Mouse (Mus musculus) limb, embryonic 13.5 days (tissue): ENCODE measurements around the gene Nckap5. TPM values are rescaled to one million over a fixed set of nuclear protein-coding genes. Genes with fewer than 3 reads are reported as not detected.
"Not testable (repeated sequence)": the region's sequence is repeated elsewhere in the genome, so short reads cannot be mapped to it uniquely, and the experiment has no call there.

Experiments used
- ATAC-seq: fragments of 200-750 bp; cut with Nextera tagmentation; 2 replicates; pipeline ENCODE4 v1.8.0; 2017; ENCODE audit warnings: low read depth, moderate number of reproducible peaks, moderate TSS enrichment; ENCODE audit not compliant: low FRiP score
- H3K27ac ChIP-seq: fragments of 300-500 bp; sonication (generic); 2 replicates; pipeline ENCODE4 v1.5.1; 2015; ENCODE audit warnings: inconsistent platforms, mild to moderate bottlenecking, moderate library complexity
- H3K27me3 ChIP-seq: fragments of 300-500 bp; sonication (generic); 2 replicates; pipeline ENCODE4 v1.6.1; 2015; ENCODE audit warnings: mild to moderate bottlenecking, inconsistent platforms
- H3K36me3 ChIP-seq: fragments of 300-500 bp; sonication (generic); 2 replicates; pipeline ENCODE4 v1.6.1; 2015; ENCODE audit warnings: inconsistent platforms, mild to moderate bottlenecking, moderate library complexity
- H3K4me1 ChIP-seq: fragments of 300-500 bp; sonication (generic); 2 replicates; pipeline ENCODE4 v1.6.1; 2015; ENCODE audit warnings: inconsistent platforms
- H3K4me2 ChIP-seq: fragments of 300-500 bp; sonication (generic); replicated peaks from 2 replicates; pipeline ENCODE4 v1.6.1; 2015; ENCODE audit warnings: inconsistent platforms, mild to moderate bottlenecking, moderate library complexity
- H3K4me3 ChIP-seq: fragments of 300-500 bp; sonication (generic); 2 replicates; pipeline ENCODE4 v1.5.1; 2015; ENCODE audit warnings: moderate library complexity, mild to moderate bottlenecking, inconsistent platforms
- H3K9ac ChIP-seq: fragments of 300-500 bp; sonication (generic); 2 replicates; pipeline ENCODE4 v1.6.1; 2015; ENCODE audit warnings: mild to moderate bottlenecking, inconsistent platforms
- H3K9me3 ChIP-seq: fragments of 300-500 bp; sonication (generic); 2 replicates; pipeline ENCODE4 v1.6.1; 2016; ENCODE audit warnings: inconsistent platforms
- WGBS: fragments of 180-500 bp; shearing (Covaris S2); methylation state at CpG from one replicate; pipeline ENCODE4 v1.1.7; 2015; 5-methylcytosine and 5-hydroxymethylcytosine counted together
- polyA plus RNA-seq: library from polyadenylated mRNA; unstranded; fragments of >200 nt; fragmentation: Nextera tagmentation; extraction: Ambion mirVana; gene quantifications from 2 replicates; pipeline ENCODE4 v1.2.1, GENCODE M21; 2015

Gene Nckap5
- polyA plus RNA-seq, 1 experiment from 2014 or later, result 13.5 TPM

DNA sequence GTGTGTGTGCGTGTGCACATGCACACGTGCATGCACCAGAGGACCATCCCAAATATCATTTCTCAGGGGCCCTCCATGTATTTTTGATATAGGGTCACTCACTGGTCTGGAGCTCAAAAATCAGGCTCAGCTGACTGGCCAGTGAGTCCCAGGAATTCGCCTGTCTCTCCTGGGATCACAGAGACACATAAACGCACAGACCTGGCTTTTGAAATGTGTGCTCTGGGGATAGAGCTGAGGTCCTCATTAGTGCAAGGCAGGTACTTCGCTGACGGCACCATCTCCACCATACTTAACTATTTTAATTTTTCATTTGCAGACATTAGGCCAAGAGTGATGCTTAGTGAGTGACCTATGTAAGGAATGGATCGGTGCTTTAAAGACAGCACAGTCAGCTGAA lies 743.4 kb downstream of the Nckap5 start:
- Histone ChIP-seq H3K27ac (no peak overlapping the region), H3K4me3 (no peak overlapping the region), H3K36me3 (0 out of 2 replicates have a peak, but pooled peaks cover 3% of the 10 kb centered on the region), H3K9ac (no peak overlapping the region), H3K27me3 (no peaks in the 10 kb centered on the region), H3K4me2 (no peak overlapping the region), H3K4me1 (no peaks in the 10 kb centered on the region), H3K9me3 (no peaks in the 10 kb centered on the region)
- no peak for ATAC-seq
- WGBS, result 85% methylated on average over 7 of the region's 7 CpGs

GRCm38 (mm10) chr1:126076312-126076711 lies 754.3 kb downstream of the Nckap5 start:
- Histone ChIP-seq H3K4me1 (peaks cover 4% of the 10 kb centered on the region; the same call in 1 of the 2 replicates), H3K4me2 (no peak overlapping the region), H3K9ac (no peak overlapping the region), H3K27me3 (no peaks in the 10 kb centered on the region), H3K4me3 (no peak overlapping the region), H3K27ac (no peak overlapping the region), H3K9me3 (no peaks in the 10 kb centered on the region), H3K36me3 (no peaks in the 10 kb centered on the region)
- no peak for ATAC-seq
- 53% methylated on average over 4 of the region's 4 CpGs for WGBS

DNA sequence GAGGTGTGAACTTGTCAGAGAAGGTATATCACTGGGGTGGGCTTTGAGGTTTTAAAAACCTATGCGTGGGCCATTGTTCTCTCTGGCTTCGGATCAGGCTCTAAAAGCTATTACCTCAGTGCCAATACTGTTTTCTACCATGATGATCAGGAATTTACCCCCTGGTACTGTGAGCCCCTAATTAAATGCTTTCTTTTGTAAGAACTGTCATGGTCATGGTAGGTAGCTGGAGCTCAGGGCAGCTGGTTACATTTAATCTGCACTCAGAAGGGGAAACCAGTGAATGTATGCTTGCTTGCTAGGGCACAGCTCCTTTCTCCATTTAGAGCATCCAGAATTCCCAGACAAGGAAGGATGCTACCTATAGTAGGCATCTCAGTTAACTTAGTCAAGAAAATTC lies 759.7 kb downstream of the Nckap5 start:
- no peak for ATAC-seq
- Histone ChIP-seq H3K9me3 (no peaks in the 10 kb centered on the region), H3K27ac (no peak overlapping the region), H3K4me1 (no peaks in the 10 kb centered on the region), H3K27me3 (no peaks in the 10 kb centered on the region), H3K36me3 (no peaks in the 10 kb centered on the region), H3K9ac (no peak overlapping the region), H3K4me3 (no peak overlapping the region), H3K4me2 (no peak overlapping the region)
- WGBS, result 75% methylated on average over 2 of the region's 2 CpGs

- no peak overlapping the region for H3K4me3 ChIP-seq
- H3K27ac ChIP-seq, result no peak overlapping the region
- WGBS, result 62% methylated on average over 3 of the region's 3 CpGs
- no peak overlapping the region for H3K9ac ChIP-seq
- no peak overlapping the region for H3K4me2 ChIP-seq
- peaks cover 11% of the 10 kb centered on the region for H3K4me1 ChIP-seq
- H3K27me3 ChIP-seq, result peaks cover 5% of the 10 kb centered on the region; the same call in 1 of the 2 replicates
- ATAC-seq, result no peak
- H3K9me3 ChIP-seq, result no peaks in the 10 kb centered on the region
- no peaks in the 10 kb centered on the region for H3K36me3 ChIP-seq
Measured at GRCm38 (mm10) chr1:126051491-126051890, 779.1 kb downstream of the Nckap5 start.

DNA sequence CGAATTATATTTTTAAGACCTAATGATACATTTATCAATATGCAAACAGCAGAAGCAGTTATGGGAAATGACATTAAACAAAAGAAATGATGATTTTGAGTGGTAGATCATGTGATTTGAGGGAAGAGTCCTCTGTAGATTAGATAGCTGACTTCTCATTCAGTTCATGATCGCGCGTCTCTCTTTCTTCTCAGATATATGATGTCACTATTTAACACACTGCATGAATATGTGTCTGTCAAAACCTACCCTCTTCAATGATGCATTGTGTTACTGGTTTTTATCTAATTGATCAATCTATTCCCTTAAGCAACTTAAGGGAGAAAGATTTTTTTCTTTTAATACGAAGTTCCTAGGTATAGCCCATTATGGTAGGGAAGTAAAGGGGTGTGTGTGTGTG lies 787.7 kb downstream of the Nckap5 start:
- WGBS, result 90% methylated on average over 5 of the region's 5 CpGs
- H3K4me3 ChIP-seq, result no peak overlapping the region
- no peak overlapping the region for H3K4me2 ChIP-seq
- ATAC-seq, result no peak
- no peaks in the 10 kb centered on the region for H3K27me3 ChIP-seq
- no peaks in the 10 kb centered on the region for H3K9me3 ChIP-seq
- H3K36me3 ChIP-seq, result no peaks in the 10 kb centered on the region
- H3K27ac ChIP-seq, result no peak overlapping the region
- H3K4me1 ChIP-seq, result no peaks in the 10 kb centered on the region
- H3K9ac ChIP-seq, result no peak overlapping the region

DNA sequence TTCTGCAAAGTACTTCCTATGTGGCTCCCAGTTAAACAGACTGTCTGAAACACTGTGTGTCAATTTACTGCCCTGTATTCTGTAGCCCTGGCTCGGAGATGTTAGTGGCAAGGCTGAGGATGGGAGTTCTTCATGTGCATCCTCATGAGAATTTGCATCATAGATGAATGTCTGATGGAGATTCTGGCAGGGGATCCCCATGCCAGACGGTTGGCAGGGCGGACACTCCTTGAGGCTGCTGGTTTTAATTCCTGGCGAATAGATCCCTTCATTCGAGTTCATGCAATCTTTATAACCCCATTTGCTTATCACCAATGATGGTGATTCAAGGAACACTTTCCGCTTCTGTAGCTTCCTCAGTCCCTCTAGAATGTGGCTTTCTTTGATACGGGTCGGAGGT lies 803.1 kb downstream of the Nckap5 start:
- no peaks in the 10 kb centered on the region for H3K4me1 ChIP-seq
- H3K27ac ChIP-seq, result no peak overlapping the region
- H3K9me3 ChIP-seq, result no peaks in the 10 kb centered on the region
- no peak for ATAC-seq
- WGBS, result 93% methylated on average over 8 of the region's 8 CpGs
- H3K9ac ChIP-seq, result no peak overlapping the region
- H3K4me3 ChIP-seq, result no peak overlapping the region
- H3K36me3 ChIP-seq, result peaks cover 15% of the 10 kb centered on the region; the same call in 1 of the 2 replicates
- peaks cover 3% of the 10 kb centered on the region; the same call in 1 of the 2 replicates for H3K27me3 ChIP-seq
- H3K4me2 ChIP-seq, result no peak overlapping the region

- peaks cover 3% of the 10 kb centered on the region; the same call in 1 of the 2 replicates for H3K27me3 ChIP-seq
- H3K4me2 ChIP-seq, result no peak overlapping the region
- peaks cover 15% of the 10 kb centered on the region; the same call in 1 of the 2 replicates for H3K36me3 ChIP-seq
- no peaks in the 10 kb centered on the region for H3K9me3 ChIP-seq
- no peak overlapping the region for H3K9ac ChIP-seq
- no peak overlapping the region for H3K27ac ChIP-seq
- ATAC-seq, result no peak
- H3K4me1 ChIP-seq, result no peaks in the 10 kb centered on the region
- 70% methylated on average over 6 of the region's 6 CpGs for WGBS
- H3K4me3 ChIP-seq, result no peak overlapping the region
Measured at GRCm38 (mm10) chr1:126024518-126024917, 806.1 kb downstream of the Nckap5 start.

DNA sequence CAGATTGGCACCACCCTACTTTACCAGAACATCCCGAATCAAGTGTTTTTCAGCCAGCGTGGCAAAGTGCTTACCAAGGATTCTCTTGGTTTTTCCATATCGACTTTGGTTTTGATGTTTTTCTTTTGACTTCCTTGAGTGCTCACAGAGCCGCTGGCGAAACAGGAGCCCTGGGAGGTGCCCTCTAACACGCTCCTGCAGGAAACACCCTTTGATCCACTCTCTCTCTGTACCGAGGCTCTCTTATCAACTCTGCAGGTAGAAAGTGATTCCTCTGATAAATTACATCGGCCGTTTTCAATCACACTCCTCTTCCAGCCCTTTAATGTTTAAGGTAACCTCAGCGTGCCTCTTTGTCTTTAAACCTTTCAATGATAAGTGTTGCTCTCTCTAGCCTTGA lies 807.6 kb downstream of the Nckap5 start:
- 46% methylated on average over 10 of the region's 10 CpGs for WGBS
- H3K4me1 ChIP-seq, result no peaks in the 10 kb centered on the region
- no peak overlapping the region for H3K4me3 ChIP-seq
- no peak overlapping the region for H3K9ac ChIP-seq
- H3K36me3 ChIP-seq, result peaks cover 15% of the 10 kb centered on the region; the same call in 1 of the 2 replicates
- H3K27ac ChIP-seq, result no peak overlapping the region
- H3K9me3 ChIP-seq, result no peaks in the 10 kb centered on the region
- ATAC-seq, result no peak
- no peak overlapping the region for H3K4me2 ChIP-seq
- H3K27me3 ChIP-seq, result no peaks in the 10 kb centered on the region

DNA sequence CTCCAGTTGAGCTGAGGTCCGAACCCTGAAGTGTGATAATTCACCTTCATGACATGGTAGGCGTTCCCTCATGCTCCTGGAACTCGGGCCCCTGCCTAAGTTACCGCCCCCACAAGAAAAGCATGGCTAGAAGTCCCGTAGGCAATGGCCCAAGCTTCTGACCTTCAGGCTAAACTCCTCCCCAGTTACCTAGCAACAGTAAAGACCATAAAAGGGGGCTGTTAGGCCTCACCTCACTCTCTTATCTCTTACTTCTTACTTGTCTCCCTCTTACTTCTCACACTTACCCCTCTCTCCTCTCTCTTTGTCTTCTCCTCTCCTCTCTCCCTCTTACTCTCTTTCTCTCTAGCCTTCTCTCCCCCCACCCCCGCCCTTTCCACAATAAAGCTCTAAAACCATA lies 811.9 kb downstream of the Nckap5 start:
- not testable (repeated sequence) for H3K9ac ChIP-seq, H3K27me3 ChIP-seq, H3K27ac ChIP-seq, H3K9me3 ChIP-seq, H3K4me2 ChIP-seq, ATAC-seq, H3K36me3 ChIP-seq, H3K4me1 ChIP-seq, H3K4me3 ChIP-seq
- 55% methylated on average over 6 of the region's 6 CpGs for WGBS

DNA sequence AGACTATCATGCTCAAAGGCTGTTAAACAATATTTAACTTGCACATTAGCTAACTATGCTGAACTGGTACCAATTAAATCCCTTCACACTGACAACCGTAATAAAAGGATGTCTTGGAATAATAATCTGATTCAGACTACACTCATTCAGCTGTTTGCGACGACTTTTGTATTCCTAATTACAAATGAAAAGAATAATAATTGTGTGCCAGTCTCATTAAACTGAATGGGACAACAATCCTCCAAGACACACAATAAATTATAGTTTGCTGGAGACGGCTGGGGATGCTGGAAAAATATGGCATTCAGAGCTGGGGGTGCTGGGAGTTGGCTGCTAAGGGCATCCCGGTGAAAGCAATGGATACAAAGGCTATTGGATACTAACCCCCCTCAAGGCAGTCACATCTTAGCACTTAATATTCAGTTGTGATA lies 818.9 kb downstream of the Nckap5 start:
- 0 out of 2 replicates have a peak, but pooled peaks cover 4% of the 10 kb centered on the region for H3K36me3 ChIP-seq
- H3K27me3 ChIP-seq, result no peaks in the 10 kb centered on the region
- no peak for ATAC-seq
- no peak overlapping the region for H3K27ac ChIP-seq
- H3K9me3 ChIP-seq, result no peaks in the 10 kb centered on the region
- no peaks in the 10 kb centered on the region for H3K4me1 ChIP-seq
- H3K4me2 ChIP-seq, result no peak overlapping the region
- 78% methylated on average over 5 of the region's 5 CpGs for WGBS
- no peak overlapping the region for H3K4me3 ChIP-seq
- no peak overlapping the region for H3K9ac ChIP-seq

GRCm38 (mm10) chr1:126007571-126007970 lies 823.0 kb downstream of the Nckap5 start:
- Histone ChIP-seq H3K9me3 (no peaks in the 10 kb centered on the region), H3K4me1 (no peaks in the 10 kb centered on the region), H3K36me3 (no peaks in the 10 kb centered on the region), H3K4me3 (no peak overlapping the region), H3K4me2 (no peak overlapping the region), H3K27me3 (no peaks in the 10 kb centered on the region), H3K9ac (no peak overlapping the region), H3K27ac (no peak overlapping the region)
- 84% methylated on average over 4 of the region's 4 CpGs for WGBS
- no peak for ATAC-seq

DNA sequence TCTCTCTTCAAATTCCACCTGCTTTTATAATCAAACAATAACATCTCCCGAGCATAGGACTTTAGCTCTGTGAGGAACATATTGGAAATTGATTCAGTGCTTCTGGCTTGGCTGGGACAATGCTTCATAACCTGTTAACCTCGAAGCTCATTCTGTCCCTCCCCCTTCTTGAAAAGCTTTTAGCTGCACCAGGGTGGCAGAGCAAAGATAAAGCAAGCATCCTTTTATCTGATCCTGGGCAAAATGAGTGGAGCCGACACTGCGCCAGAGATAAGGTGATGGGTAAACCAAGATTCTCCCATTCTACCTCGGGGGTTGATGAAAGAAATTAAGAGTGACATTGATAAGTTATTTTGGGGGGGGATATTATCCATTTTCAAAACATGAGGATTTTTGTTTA lies 824.9 kb downstream of the Nckap5 start:
- Histone ChIP-seq H3K4me3 (no peak overlapping the region), H3K27me3 (no peaks in the 10 kb centered on the region), H3K27ac (no peak overlapping the region), H3K36me3 (no peaks in the 10 kb centered on the region), H3K4me1 (no peaks in the 10 kb centered on the region), H3K4me2 (no peak overlapping the region), H3K9me3 (no peaks in the 10 kb centered on the region), H3K9ac (no peak overlapping the region)
- no peak for ATAC-seq
- WGBS, result 71% methylated on average over 5 of the region's 5 CpGs

- no peak overlapping the region for H3K9ac ChIP-seq
- peaks cover 7% of the 10 kb centered on the region; the same call in 1 of the 2 replicates for H3K4me1 ChIP-seq
- H3K36me3 ChIP-seq, result no peaks in the 10 kb centered on the region
- H3K9me3 ChIP-seq, result no peaks in the 10 kb centered on the region
- peak; percentile 88 for ATAC-seq
- no peaks in the 10 kb centered on the region for H3K27me3 ChIP-seq
- H3K4me3 ChIP-seq, result no peak overlapping the region
- no peak overlapping the region for H3K27ac ChIP-seq
- H3K4me2 ChIP-seq, result no peak overlapping the region
- WGBS, result 21% methylated on average over 3 of the region's 3 CpGs
Measured at GRCm38 (mm10) chr1:125996540-125996939, 834.1 kb downstream of the Nckap5 start.
